In genomic region chr4:95346722-95347197, GRCm38 (mm10) we compare ENCODE assay signal across 8 mouse cellular contexts.
DNase-seq lines count a peak whose midpoint lies in the region; ATAC-seq and TF ChIP-seq lines count a peak whose summit lies in the region.

No protein-coding gene starts in this region.

- no peak overlapping the region for H3K4me3 ChIP-seq in heart, embryonic 11.5 days (ENCODE audit: low read depth, low read length)
- no peak overlapping the region for H3K4me3 ChIP-seq in forebrain, embryonic 15.5 days
- H3K4me3 ChIP-seq in lung, embryonic 14.5 days (ENCODE audit: low read depth, low read length), result no peak overlapping the region

- H3K9me3 ChIP-seq in heart, embryonic 11.5 days (replicated peaks; ENCODE audit: control insufficient read depth, low read length), result no peaks in the 10 kb centered on the region
- H3K9me3 ChIP-seq in forebrain, embryonic 15.5 days, result no peaks in the 10 kb centered on the region
- no peaks in the 10 kb centered on the region for H3K9me3 ChIP-seq in lung, embryonic 14.5 days (ENCODE audit: low read depth, low read length)

- no peak for TF ChIP-seq CTCF in lung, embryonic 14.5 days (IDR thresholded peaks at IDR 0.05; ENCODE audit: low read depth)

- no peak overlapping the region for H3K9ac ChIP-seq in heart, embryonic 11.5 days (ENCODE audit: low read depth, low read length)
- no peak overlapping the region for H3K9ac ChIP-seq in forebrain, embryonic 15.5 days (replicated peaks)
- no peak overlapping the region for H3K9ac ChIP-seq in lung, embryonic 14.5 days

- H3K27ac ChIP-seq in heart, embryonic 11.5 days (ENCODE audit: low read depth, low read length), result no peak overlapping the region
- H3K27ac ChIP-seq in forebrain, embryonic 15.5 days (replicated peaks), result peak overlapping the region; percentile 80
- no peak overlapping the region for H3K27ac ChIP-seq in lung, embryonic 14.5 days (ENCODE audit: low read depth)

- no peaks in the 10 kb centered on the region for H3K36me3 ChIP-seq in heart, embryonic 11.5 days (ENCODE audit: control insufficient read depth, insufficient read depth, low read length)
- no peaks in the 10 kb centered on the region for H3K36me3 ChIP-seq in forebrain, embryonic 15.5 days
- H3K36me3 ChIP-seq in lung, embryonic 14.5 days (ENCODE audit: insufficient read depth), result no peaks in the 10 kb centered on the region

- 64% methylated on average over 3 of the region's 3 CpGs for WGBS in heart, embryonic 11.5 days (ENCODE audit: insufficient replicate concordance)
- 10% methylated on average over 3 of the region's 3 CpGs for WGBS in forebrain, embryonic 15.5 days
- WGBS in lung, embryonic 14.5 days, result 55% methylated on average over 3 of the region's 3 CpGs

- no peaks in the 10 kb centered on the region for H3K27me3 ChIP-seq in heart, embryonic 11.5 days (ENCODE audit: control insufficient read depth, insufficient read depth, low read length)
- H3K27me3 ChIP-seq in forebrain, embryonic 15.5 days, result no peaks in the 10 kb centered on the region
- no peaks in the 10 kb centered on the region for H3K27me3 ChIP-seq in lung, embryonic 14.5 days (ENCODE audit: insufficient read depth, low read length)

- peak; percentile 63 to 69 for DNase-seq in heart, adult 18-20 months
- DNase-seq in kidney, postnatal 10 days, result peak; percentile 69
- DNase-seq in lung, embryonic 14.5 days, result peak; percentile 15
- peak; percentile 16 for DNase-seq in telencephalon, adult 2 months (ENCODE audit: low read depth, low spot score)
- no peak for DNase-seq in gastrocnemius, postnatal 10 days
- no peak for DNase-seq in adrenal gland, postnatal 14 days

- no peak for ATAC-seq in heart, embryonic 11.5 days (replicated peaks; ENCODE audit: insufficient number of reproducible peaks, low FRiP score, low TSS enrichment)
- peak; percentile 90 for ATAC-seq in forebrain, embryonic 15.5 days (replicated peaks)
- ATAC-seq in lung, embryonic 14.5 days (ENCODE audit: insufficient read depth), result no peak

- no peak overlapping the region for H3K4me2 ChIP-seq in heart, embryonic 11.5 days
- H3K4me2 ChIP-seq in forebrain, embryonic 15.5 days (replicated peaks), result no peak overlapping the region
- H3K4me2 ChIP-seq in lung, embryonic 14.5 days, result no peak overlapping the region

- no peaks in the 10 kb centered on the region for H3K4me1 ChIP-seq in heart, embryonic 11.5 days (ENCODE audit: control insufficient read depth, insufficient read depth, low read length)
- H3K4me1 ChIP-seq in forebrain, embryonic 15.5 days, result peaks cover 33% of the 10 kb centered on the region
- no peaks in the 10 kb centered on the region for H3K4me1 ChIP-seq in lung, embryonic 14.5 days (ENCODE audit: insufficient read depth)

Comparison
In these comparisons a context has a peak if more than half of its experiments do, and no peak if none do; other contexts are left out.
1. DNase-seq: peak in heart, adult 18-20 months (2 of 2), kidney, postnatal 10 days (single experiment), lung, embryonic 14.5 days (single experiment) and telencephalon, adult 2 months (single experiment); none in gastrocnemius, postnatal 10 days (single experiment) and adrenal gland, postnatal 14 days (single experiment).